Mouse (Mus musculus) lung, postnatal 14 days (tissue): ENCODE measurements at regions not wholly inside any gene's neighbourhood (a gene's known extent, or its start where the extent isn't known, plus 50 kb on each side); places are given as distances from the start of the nearest gene placed in this dataset.

Experiments
- DNase-seq: peaks from one replicate; pipeline ENCODE4 v3.0.0; 2021

GRCm38 (mm10) chr13:83882839-83883238 lies 339.3 kb upstream of the Tmem161b start:
- DNase-seq = no peak

- DNase-seq = no peak
These were observed 338.3 kb upstream of the Tmem161b start for GRCm38 (mm10) chr13:83883821-83884220.

GRCm38 (mm10) chr13:83884226-83884625 lies 337.9 kb upstream of the Tmem161b start:
- no peak for DNase-seq

GRCm38 (mm10) chr13:83884766-83885543 lies 337.1 kb upstream of the Tmem161b start:
- no peak for DNase-seq

- no peak for DNase-seq
These were observed 336.4 kb upstream of the Tmem161b start for GRCm38 (mm10) chr13:83885729-83886128.

GRCm38 (mm10) chr13:83914697-83915096 lies 307.4 kb upstream of the Tmem161b start:
- no peak for DNase-seq

- DNase-seq = no peak
These were observed 289.3 kb upstream of the Tmem161b start for GRCm38 (mm10) chr13:83932761-83933160.

GRCm38 (mm10) chr13:83946495-83946894 lies 275.6 kb upstream of the Tmem161b start:
- DNase-seq = no peak

- no peak for DNase-seq
These were observed 270.9 kb upstream of the Tmem161b start for GRCm38 (mm10) chr13:83951163-83951562.

GRCm38 (mm10) chr13:83951808-83952207 lies 270.3 kb upstream of the Tmem161b start:
- DNase-seq = no peak

GRCm38 (mm10) chr13:83952353-83952752 lies 269.7 kb upstream of the Tmem161b start:
- no peak for DNase-seq

- DNase-seq = no peak
These were observed 269.2 kb upstream of the Tmem161b start for GRCm38 (mm10) chr13:83952862-83953261.

- no peak for DNase-seq
These were observed 266.4 kb upstream of the Tmem161b start for GRCm38 (mm10) chr13:83955701-83956100.

GRCm38 (mm10) chr13:83978541-83978940 lies 243.6 kb upstream of the Tmem161b start:
- DNase-seq = no peak

- no peak for DNase-seq
These were observed 242.6 kb upstream of the Tmem161b start for GRCm38 (mm10) chr13:83979535-83979934.

GRCm38 (mm10) chr13:83984651-83985331 lies 237.3 kb upstream of the Tmem161b start:
- DNase-seq = no peak

GRCm38 (mm10) chr13:83987746-83988423 lies 234.2 kb upstream of the Tmem161b start:
- no peak for DNase-seq

GRCm38 (mm10) chr13:83988517-83988916 lies 233.6 kb upstream of the Tmem161b start:
- no peak for DNase-seq

GRCm38 (mm10) chr13:83997599-83998369 lies 224.3 kb upstream of the Tmem161b start:
- DNase-seq = no peak

GRCm38 (mm10) chr13:84021771-84022170 lies 200.3 kb upstream of the Tmem161b start:
- no peak for DNase-seq

- DNase-seq = no peak
These were observed 199.1 kb upstream of the Tmem161b start for GRCm38 (mm10) chr13:84023021-84023420.

GRCm38 (mm10) chr13:84023637-84024036 lies 198.5 kb upstream of the Tmem161b start:
- no peak for DNase-seq

GRCm38 (mm10) chr13:84025348-84025747 lies 196.7 kb upstream of the Tmem161b start:
- DNase-seq = no peak
